Mouse (Mus musculus) intestine, embryonic 14.5 days (tissue): ENCODE measurements around the gene 1110004F10Rik. TPM values are rescaled to one million over a fixed set of nuclear protein-coding genes. Genes with fewer than 3 reads are reported as not detected.
A peak's percentile ranks its signal among the peaks of the same experiment; 100 is the strongest.

ENCODE experiments used
- ATAC-seq: fragments of 200-750 bp; cut with Nextera tagmentation; replicated peaks from 2 replicates; pipeline ENCODE4 v1.8.0; 2017; ENCODE audit warnings: low read depth, moderate number of reproducible peaks, moderate TSS enrichment, moderate library complexity; ENCODE audit not compliant: low FRiP score, low TSS enrichment
- DNase-seq: peaks from one replicate; pipeline ENCODE4 v3.0.0-alpha.2; 2018; ENCODE audit warnings: low spot score
- H3K27ac ChIP-seq: fragments of 300-500 bp; sonication (generic); 2 replicates; pipeline ENCODE4 v1.5.1; 2014; ENCODE audit warnings: low read depth, mild to moderate bottlenecking, control low read depth
- H3K27me3 ChIP-seq: fragments of 300-500 bp; sonication (generic); replicated peaks from 2 replicates; pipeline ENCODE4 v1.6.1; 2014; ENCODE audit warnings: low read length, control low read depth; ENCODE audit not compliant: control insufficient read depth, insufficient read depth
- H3K36me3 ChIP-seq: fragments of 300-500 bp; sonication (generic); 2 replicates; pipeline ENCODE4 v1.6.1; 2014; ENCODE audit warnings: low read length, control low read depth; ENCODE audit not compliant: control insufficient read depth, insufficient read depth
- H3K4me1 ChIP-seq: fragments of 300-500 bp; sonication (generic); replicated peaks from 2 replicates; pipeline ENCODE4 v1.6.1; 2014; ENCODE audit warnings: low read length, control low read depth, mixed read lengths; ENCODE audit not compliant: control insufficient read depth, insufficient read depth
- H3K4me2 ChIP-seq: fragments of 300-500 bp; sonication (generic); 2 replicates; pipeline ENCODE4 v1.6.1; 2014; ENCODE audit warnings: low read length
- H3K4me3 ChIP-seq: fragments of 300-500 bp; sonication (generic); 2 replicates; pipeline ENCODE4 v1.5.1; 2014; ENCODE audit warnings: low read depth, low read length, control low read depth, mixed read lengths
- H3K9ac ChIP-seq: fragments of 300-500 bp; sonication (generic); 2 replicates; pipeline ENCODE4 v1.6.1; 2014; ENCODE audit warnings: mild to moderate bottlenecking, low read length
- H3K9me3 ChIP-seq: fragments of 300-500 bp; sonication (generic); 2 replicates; pipeline ENCODE4 v1.6.1; 2016; ENCODE audit warnings: low read length, control low read depth; ENCODE audit not compliant: control insufficient read depth
- WGBS: fragments of 180-500 bp; shearing (Covaris S2); extraction: QIAGEN DNeasy Blood & Tissue Kit; methylation state at CpG from one replicate; pipeline ENCODE4 v1.1.7; 2014; 5-methylcytosine and 5-hydroxymethylcytosine counted together
- polyA plus RNA-seq: library from polyadenylated mRNA; unstranded; fragments of >200 nt; fragmentation: Nextera tagmentation; extraction: Ambion mirVana; gene quantifications from 2 replicates; pipeline ENCODE4 v1.2.1, GENCODE M21; 2014

The 1110004F10Rik gene
- 252 and 263 TPM in 2 replicates for polyA plus RNA-seq

- 3% methylated on average over 11 of the region's 11 CpGs for WGBS
- Histone ChIP-seq H3K36me3 (no peaks in the 10 kb centered on the region), H3K27ac (no peak within 1 kb of the TSS), H3K4me1 (peaks cover 6% of the 10 kb centered on the region), H3K9me3 (no peaks in the 10 kb centered on the region), H3K4me2 (peak within 1 kb of the TSS; percentile 91), H3K9ac (0 out of 2 replicates have a peak within 1 kb of the TSS, but pooled peaks have one; percentile 8), H3K27me3 (peaks cover 62% of the 10 kb centered on the region), H3K4me3 (peak within 1 kb of the TSS; percentile 43)
- DNase-seq: no peak
- no peak for ATAC-seq
Measured at GRCm38 (mm10) chr7:116039196-116039537, at the start of gene 1110004F10Rik. TSS of gene 1110004F10Rik (plus strand) at chr7:116039397.

GRCm38 (mm10) chr7:116002726-116003125, 36.5 kb upstream of the 1110004F10Rik start:
- no peak for DNase-seq

DNA sequence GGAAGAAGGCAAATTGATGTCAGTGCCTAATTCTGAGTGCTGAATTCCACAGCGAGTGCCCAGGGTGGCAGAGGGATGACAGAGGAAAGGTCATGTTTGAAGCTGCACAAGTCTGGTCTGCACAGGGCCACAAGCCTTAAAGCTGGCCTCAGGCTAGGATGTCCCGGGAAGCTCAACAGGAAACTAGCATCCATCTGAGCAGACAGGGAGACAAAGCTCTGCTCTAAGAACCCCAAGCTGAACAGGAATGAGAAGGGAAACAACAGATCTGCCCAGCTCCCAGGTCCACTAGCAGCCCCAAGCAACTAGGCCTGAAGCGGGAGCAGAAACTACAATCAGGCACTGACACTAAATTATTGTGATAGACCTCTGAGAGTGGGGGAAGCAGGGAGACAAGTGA, 9.2 kb upstream of the 1110004F10Rik start:
- ATAC-seq (no peak), DNase-seq (no peak)
- H3K4me3 ChIP-seq: no peak overlapping the region
- no peak overlapping the region for H3K4me2 ChIP-seq
- H3K27me3 ChIP-seq: peaks cover 14% of the 10 kb centered on the region
- no peaks in the 10 kb centered on the region for H3K9me3 ChIP-seq
- H3K4me1 ChIP-seq: 0 out of 2 replicates have a peak, but pooled peaks cover 6% of the 10 kb centered on the region
- no peaks in the 10 kb centered on the region for H3K36me3 ChIP-seq
- WGBS: 56% methylated on average over 3 of the region's 3 CpGs
- H3K9ac ChIP-seq: no peak overlapping the region
- no peak overlapping the region for H3K27ac ChIP-seq

More at GRCm38 (mm10) chr7:116002726-116003125, 36.5 kb upstream of the 1110004F10Rik start:
- Histone ChIP-seq H3K4me1 (no peaks in the 10 kb centered on the region), H3K4me2 (no peak overlapping the region), H3K9ac (no peak overlapping the region), H3K36me3 (no peaks in the 10 kb centered on the region), H3K27me3 (no peaks in the 10 kb centered on the region), H3K27ac (no peak overlapping the region), H3K4me3 (no peak overlapping the region), H3K9me3 (no peaks in the 10 kb centered on the region)
- ATAC-seq: no peak
- 91% methylated on average over 4 of the region's 4 CpGs for WGBS

- H3K4me3 ChIP-seq: peak overlapping the region; percentile 57
- peak overlapping the region; percentile 73 for H3K9ac ChIP-seq
- peak overlapping the region; percentile 96 for H3K4me2 ChIP-seq
- WGBS: 31% methylated on average over 26 of the region's 26 CpGs
- peaks cover 22% of the 10 kb centered on the region for H3K27me3 ChIP-seq
- peak; percentile 77 for DNase-seq
- no peak for ATAC-seq
- H3K4me1 ChIP-seq: 0 out of 2 replicates have a peak, but pooled peaks cover 6% of the 10 kb centered on the region
- H3K9me3 ChIP-seq: no peaks in the 10 kb centered on the region
- no peaks in the 10 kb centered on the region for H3K36me3 ChIP-seq
- H3K27ac ChIP-seq: no peak overlapping the region
Measured at GRCm38 (mm10) chr7:116030597-116031387, 8.4 kb upstream of the 1110004F10Rik start.

DNA sequence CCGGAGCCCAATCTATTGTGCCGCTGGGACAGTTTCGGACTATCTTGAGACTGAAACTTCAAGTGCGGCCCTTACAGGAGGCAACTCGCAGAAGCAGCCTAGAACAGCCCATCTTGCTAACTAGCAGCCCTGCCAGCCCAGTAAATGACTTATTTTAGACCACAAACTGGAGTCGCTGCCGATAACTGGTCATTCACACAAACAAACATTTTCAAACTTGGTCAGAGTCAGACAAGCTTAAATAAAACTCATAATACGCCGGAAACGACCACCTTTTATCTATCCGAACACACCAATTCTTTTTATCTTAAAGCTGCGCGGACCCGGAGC, 7.8 kb upstream of the 1110004F10Rik start:
- Histone ChIP-seq H3K27ac (peak overlapping the region; percentile 68), H3K36me3 (no peaks in the 10 kb centered on the region), H3K4me2 (peak overlapping the region; percentile 96), H3K4me3 (peak overlapping the region; percentile 57), H3K9ac (peak overlapping the region; percentile 73), H3K27me3 (peaks cover 28% of the 10 kb centered on the region), H3K9me3 (no peaks in the 10 kb centered on the region), H3K4me1 (0 out of 2 replicates have a peak, but pooled peaks cover 6% of the 10 kb centered on the region)
- no peak for ATAC-seq
- WGBS: under 1% methylated on average over 14 of the region's 14 CpGs
- no peak for DNase-seq

GRCm38 (mm10) chr7:116031718-116032595, 7.2 kb upstream of the 1110004F10Rik start:
- peak overlapping the region; percentile 73 for H3K9ac ChIP-seq
- peak overlapping the region; percentile 68 for H3K27ac ChIP-seq
- under 1% methylated on average over 65 of the region's 65 CpGs for WGBS
- H3K9me3 ChIP-seq: no peaks in the 10 kb centered on the region
- ATAC-seq (peak; percentile 48), DNase-seq (peak; percentile 88)
- H3K4me2 ChIP-seq: peak overlapping the region; percentile 96
- H3K4me1 ChIP-seq: 0 out of 2 replicates have a peak, but pooled peaks cover 6% of the 10 kb centered on the region
- H3K36me3 ChIP-seq: no peaks in the 10 kb centered on the region
- H3K27me3 ChIP-seq: peaks cover 34% of the 10 kb centered on the region
- peak overlapping the region; percentile 57 for H3K4me3 ChIP-seq

- Histone ChIP-seq H3K27me3 (peaks cover 41% of the 10 kb centered on the region), H3K4me1 (0 out of 2 replicates have a peak, but pooled peaks cover 6% of the 10 kb centered on the region), H3K27ac (peak overlapping the region; percentile 68; the same call in 1 of the 2 replicates), H3K9me3 (no peaks in the 10 kb centered on the region), H3K36me3 (no peaks in the 10 kb centered on the region), H3K9ac (peak overlapping the region; percentile 73), H3K4me2 (peak overlapping the region; percentile 96), H3K4me3 (peak overlapping the region; percentile 57)
- peak; percentile 79 for DNase-seq
- WGBS: 0% methylated on average over 11 of the region's 11 CpGs
- ATAC-seq: peak; percentile 22; the same call in 1 of the 2 replicates
Measured at GRCm38 (mm10) chr7:116032596-116033307, 6.4 kb upstream of the 1110004F10Rik start.
